Mouse (Mus musculus): ENCODE results near the gene Olfr262. TPM values are rescaled to one million over a fixed set of nuclear protein-coding genes. Genes with fewer than 3 reads are reported as not detected.
"Not testable (repeated sequence)": the region's sequence is repeated elsewhere in the genome, so short reads cannot be mapped to it uniquely, and the experiment has no call there.

Gene Olfr262
- polyA plus RNA-seq (2015; fragmentation: Nextera tagmentation; extraction: Ambion mirVana): not detected in 2 replicates

GRCm38 (mm10) chr19:12241559-12241958 lies at the start of gene Olfr262:
Gene Olfr262, minus strand, starts transcription at chr19:12241659.
- Histone ChIP-seq H3K4me2 (replicated peaks; ENCODE audit: low read depth) (no peak within 1 kb of the TSS), H3K36me3 (ENCODE audit: control insufficient read depth, insufficient read depth, low read length) (no peaks in the 10 kb centered on the region), H3K4me1 (replicated peaks; ENCODE audit: control insufficient read depth, insufficient read depth) (no peaks in the 10 kb centered on the region), H3K27me3 (ENCODE audit: control insufficient read depth, insufficient read depth, low read length) (no peaks in the 10 kb centered on the region), H3K27ac (replicated peaks) (no peak within 1 kb of the TSS), H3K4me3 (ENCODE audit: low read depth, low read length) (no peak within 1 kb of the TSS), H3K9me3 (ENCODE audit: control insufficient read depth, low read length) (no peaks in the 10 kb centered on the region), H3K9ac (ENCODE audit: low read length) (no peak within 1 kb of the TSS)
- DNase-seq (ENCODE audit: low spot score) (no peak), ATAC-seq (ENCODE audit: low FRiP score, low TSS enrichment) (no peak)
- WGBS: 92% methylated on average over 1 of the region's 1 CpGs
- TF ChIP-seq CTCF (IDR thresholded peaks at IDR 0.05; ENCODE audit: low read depth): no peak
- TF ChIP-seq EP300 (optimal IDR thresholded peaks at IDR 0.05): no peak

GRCm38 (mm10) chr19:12279554-12279953 lies 38.1 kb upstream of the Olfr262 start, which contains the start of gene Olfr1434:
Gene Olfr1434, plus strand, starts transcription at chr19:12279854.
- DNase-seq (ENCODE audit: low spot score) (no peak), ATAC-seq (ENCODE audit: low FRiP score, low TSS enrichment) (no peak)
- no peak within 1 kb of the TSS for H3K4me3 ChIP-seq (ENCODE audit: low read depth, low read length)
- WGBS: 78% methylated on average over 2 of the region's 2 CpGs
- no peaks in the 10 kb centered on the region for H3K36me3 ChIP-seq (ENCODE audit: control insufficient read depth, insufficient read depth, low read length)
- no peak within 1 kb of the TSS for H3K4me2 ChIP-seq (replicated peaks; ENCODE audit: low read depth)
- H3K27me3 ChIP-seq (ENCODE audit: control insufficient read depth, insufficient read depth, low read length): no peaks in the 10 kb centered on the region
- no peak within 1 kb of the TSS for H3K9ac ChIP-seq (ENCODE audit: low read length)
- H3K27ac ChIP-seq (replicated peaks): no peak within 1 kb of the TSS
- no peaks in the 10 kb centered on the region for H3K9me3 ChIP-seq (ENCODE audit: control insufficient read depth, low read length)
- TF ChIP-seq EP300 (optimal IDR thresholded peaks at IDR 0.05) (no peak), CTCF (IDR thresholded peaks at IDR 0.05; ENCODE audit: low read depth) (no peak)
- no peaks in the 10 kb centered on the region for H3K4me1 ChIP-seq (replicated peaks; ENCODE audit: control insufficient read depth, insufficient read depth)

- no peaks in the 10 kb centered on the region for H3K4me1 ChIP-seq (replicated peaks; ENCODE audit: control insufficient read depth, insufficient read depth)
- TF ChIP-seq CTCF (IDR thresholded peaks at IDR 0.05; ENCODE audit: low read depth): no peak
- no peak for TF ChIP-seq EP300 (optimal IDR thresholded peaks at IDR 0.05)
- no peak within 1 kb of the TSS for H3K4me3 ChIP-seq (ENCODE audit: low read depth, low read length)
- H3K9me3 ChIP-seq (ENCODE audit: control insufficient read depth, low read length): no peaks in the 10 kb centered on the region
- H3K9ac ChIP-seq (ENCODE audit: low read length): no peak within 1 kb of the TSS
- 78% methylated on average over 1 of the region's 1 CpGs for WGBS
- H3K36me3 ChIP-seq (ENCODE audit: control insufficient read depth, insufficient read depth, low read length): no peaks in the 10 kb centered on the region
- no peak within 1 kb of the TSS for H3K27ac ChIP-seq (replicated peaks)
- no peak for ATAC-seq (ENCODE audit: low FRiP score, low TSS enrichment)
- H3K4me2 ChIP-seq (replicated peaks; ENCODE audit: low read depth): no peak within 1 kb of the TSS
- H3K27me3 ChIP-seq (ENCODE audit: control insufficient read depth, insufficient read depth, low read length): no peaks in the 10 kb centered on the region
- no peak for DNase-seq (ENCODE audit: low spot score)
These were observed 19.3 kb upstream of the Olfr262 start, which contains the start of gene Olfr235 for GRCm38 (mm10) chr19:12260732-12261131. Gene Olfr235, plus strand, starts transcription at chr19:12261032.

GRCm38 (mm10) chr19:12232496-12232895 lies 9.0 kb downstream of the Olfr262 start, which contains the start of gene Olfr1432:
Gene Olfr1432, minus strand, starts transcription at chr19:12232596.
- H3K4me1 ChIP-seq (replicated peaks; ENCODE audit: control insufficient read depth, insufficient read depth); H3K9me3 ChIP-seq (ENCODE audit: control insufficient read depth, low read length); H3K27ac ChIP-seq (replicated peaks); H3K9ac ChIP-seq (ENCODE audit: low read length); H3K4me3 ChIP-seq (ENCODE audit: low read depth, low read length); ATAC-seq (ENCODE audit: low FRiP score, low TSS enrichment); H3K27me3 ChIP-seq (ENCODE audit: control insufficient read depth, insufficient read depth, low read length); DNase-seq (ENCODE audit: low spot score); H3K4me2 ChIP-seq (replicated peaks; ENCODE audit: low read depth); H3K36me3 ChIP-seq (ENCODE audit: control insufficient read depth, insufficient read depth, low read length): not testable (repeated sequence)

- H3K27me3 ChIP-seq (ENCODE audit: control insufficient read depth, insufficient read depth, low read length): no peaks in the 10 kb centered on the region
- no peak within 1 kb of the TSS for H3K27ac ChIP-seq (replicated peaks)
- no peaks in the 10 kb centered on the region for H3K4me1 ChIP-seq (replicated peaks; ENCODE audit: control insufficient read depth, insufficient read depth)
- no peaks in the 10 kb centered on the region for H3K9me3 ChIP-seq (ENCODE audit: control insufficient read depth, low read length)
- no peak for TF ChIP-seq EP300 (optimal IDR thresholded peaks at IDR 0.05)
- no peak for TF ChIP-seq CTCF (IDR thresholded peaks at IDR 0.05; ENCODE audit: low read depth)
- no peak for ATAC-seq (ENCODE audit: low FRiP score, low TSS enrichment)
- WGBS: 78% methylated on average over 1 of the region's 1 CpGs
- no peak within 1 kb of the TSS for H3K4me3 ChIP-seq (ENCODE audit: low read depth, low read length)
- DNase-seq (ENCODE audit: low spot score): no peak
- H3K4me2 ChIP-seq (replicated peaks; ENCODE audit: low read depth): no peak within 1 kb of the TSS
- H3K9ac ChIP-seq (ENCODE audit: low read length): no peak within 1 kb of the TSS
- H3K36me3 ChIP-seq (ENCODE audit: control insufficient read depth, insufficient read depth, low read length): no peaks in the 10 kb centered on the region
These were observed 41.1 kb downstream of the Olfr262 start, which contains the start of gene Olfr1431 for GRCm38 (mm10) chr19:12200334-12200733. Gene Olfr1431, plus strand, starts transcription at chr19:12200634.

- not testable (repeated sequence) for H3K9me3 ChIP-seq (ENCODE audit: control insufficient read depth, low read length); H3K27me3 ChIP-seq (ENCODE audit: control insufficient read depth, insufficient read depth, low read length); DNase-seq (ENCODE audit: low spot score); H3K4me1 ChIP-seq (replicated peaks; ENCODE audit: control insufficient read depth, insufficient read depth); H3K4me2 ChIP-seq (replicated peaks; ENCODE audit: low read depth); H3K27ac ChIP-seq (replicated peaks); H3K9ac ChIP-seq (ENCODE audit: low read length); ATAC-seq (ENCODE audit: low FRiP score, low TSS enrichment); H3K36me3 ChIP-seq (ENCODE audit: control insufficient read depth, insufficient read depth, low read length); H3K4me3 ChIP-seq (ENCODE audit: low read depth, low read length)
- 91% methylated on average over 4 of the region's 4 CpGs for WGBS
These were observed 42.4 kb downstream of the Olfr262 start for GRCm38 (mm10) chr19:12199076-12199475.

Other genes starting within 250 kb of the Olfr262 start
- not detected in 2 replicates for gene Olfr1423, start 200.3 kb downstream of the Olfr262 start, polyA plus RNA-seq (2015; fragmentation: Nextera tagmentation; extraction: Ambion mirVana)
- not detected in 2 replicates for gene Olfr1424, start 179.0 kb downstream of the Olfr262 start, polyA plus RNA-seq (2015; fragmentation: Nextera tagmentation; extraction: Ambion mirVana)
- not detected in 2 replicates for gene Olfr1425, start 163.9 kb downstream of the Olfr262 start, polyA plus RNA-seq (2015; fragmentation: Nextera tagmentation; extraction: Ambion mirVana)
- not detected in 2 replicates for gene Olfr1426, start 149.6 kb downstream of the Olfr262 start, polyA plus RNA-seq (2015; fragmentation: Nextera tagmentation; extraction: Ambion mirVana)
- not detected in 2 replicates for gene Olfr1427, start 138.3 kb downstream of the Olfr262 start, polyA plus RNA-seq (2015; fragmentation: Nextera tagmentation; extraction: Ambion mirVana)
- gene Olfr1428, start 125.8 kb downstream of the Olfr262 start, polyA plus RNA-seq (2015; fragmentation: Nextera tagmentation; extraction: Ambion mirVana): not detected in 2 replicates
- gene Olfr76, start 118.5 kb downstream of the Olfr262 start, polyA plus RNA-seq (2015; fragmentation: Nextera tagmentation; extraction: Ambion mirVana): not detected in 2 replicates
- not detected in 2 replicates for gene Olfr1555-ps1, start 71.5 kb downstream of the Olfr262 start, polyA plus RNA-seq (2015; fragmentation: Nextera tagmentation; extraction: Ambion mirVana)
- gene Olfr1431, start 41.0 kb downstream of the Olfr262 start, polyA plus RNA-seq (2015; fragmentation: Nextera tagmentation; extraction: Ambion mirVana): not detected in 2 replicates
- not detected in 2 replicates for gene Olfr1432, start 9.1 kb downstream of the Olfr262 start, polyA plus RNA-seq (2015; fragmentation: Nextera tagmentation; extraction: Ambion mirVana)
- not detected in 2 replicates for gene Olfr235, start 19.4 kb upstream of the Olfr262 start, polyA plus RNA-seq (2015; fragmentation: Nextera tagmentation; extraction: Ambion mirVana)
- not detected in 2 replicates for gene Olfr1434, start 38.2 kb upstream of the Olfr262 start, polyA plus RNA-seq (2015; fragmentation: Nextera tagmentation; extraction: Ambion mirVana)
- gene Olfr1436, start 57.5 kb upstream of the Olfr262 start, polyA plus RNA-seq (2015; fragmentation: Nextera tagmentation; extraction: Ambion mirVana): not detected in 2 replicates
- not detected in 2 replicates for gene Olfr1437, start 83.4 kb upstream of the Olfr262 start, polyA plus RNA-seq (2015; fragmentation: Nextera tagmentation; extraction: Ambion mirVana)
- gene Olfr1438-ps1, start 94.3 kb upstream of the Olfr262 start, polyA plus RNA-seq (2015; fragmentation: Nextera tagmentation; extraction: Ambion mirVana): 0.04 TPM in 1 of 2 replicates, not detected in the other
- not detected in 2 replicates for gene Olfr1440, start 145.6 kb upstream of the Olfr262 start, polyA plus RNA-seq (2015; fragmentation: Nextera tagmentation; extraction: Ambion mirVana)
- not detected in 2 replicates for gene Olfr1441, start 175.8 kb upstream of the Olfr262 start, polyA plus RNA-seq (2015; fragmentation: Nextera tagmentation; extraction: Ambion mirVana)
- gene Pfpl, start 186.2 kb upstream of the Olfr262 start, polyA plus RNA-seq (2015; fragmentation: Nextera tagmentation; extraction: Ambion mirVana): not detected in 2 replicates
- gene Mpeg1, start 219.1 kb upstream of the Olfr262 start, polyA plus RNA-seq (2015; fragmentation: Nextera tagmentation; extraction: Ambion mirVana): 0.71 and 0.84 TPM in 2 replicates

Data from stomach, postnatal 0 days (tissue).